Mouse (Mus musculus) neural tube, embryonic 11.5 days (tissue): ENCODE measurements around the gene Itgb2l. TPM values are rescaled to one million over a fixed set of nuclear protein-coding genes. Genes with fewer than 3 reads are reported as not detected.
"Not testable (repeated sequence)": the region's sequence is repeated elsewhere in the genome, so short reads cannot be mapped to it uniquely, and the experiment has no call there.

Source experiments
- ATAC-seq: fragments of 200-750 bp; cut with Nextera tagmentation; 2 replicates; pipeline ENCODE4 v1.8.0; 2017; ENCODE audit warnings: moderate number of reproducible peaks, mild to moderate bottlenecking, moderate TSS enrichment, moderate library complexity; ENCODE audit not compliant: insufficient read depth, low FRiP score, low TSS enrichment
- DNase-seq: peaks from one replicate; pipeline ENCODE4 v3.0.0-alpha.2; 2015; ENCODE audit warnings: low spot score
- H3K27ac ChIP-seq: fragments of 300-500 bp; sonication (generic); 2 replicates; pipeline ENCODE4 v1.5.1; 2014; ENCODE audit warnings: low read depth, mild to moderate bottlenecking, low read length
- H3K27me3 ChIP-seq: fragments of 300-500 bp; sonication (generic); 2 replicates; pipeline ENCODE4 v1.6.1; 2014; ENCODE audit warnings: mild to moderate bottlenecking, low read length, mixed read lengths; ENCODE audit not compliant: control insufficient read depth, insufficient read depth
- H3K36me3 ChIP-seq: fragments of 300-500 bp; sonication (generic); 2 replicates; pipeline ENCODE4 v1.6.1; 2014; ENCODE audit warnings: mild to moderate bottlenecking, low read length, moderate library complexity, mixed read lengths; ENCODE audit not compliant: control insufficient read depth, insufficient read depth
- H3K4me1 ChIP-seq: fragments of 300-500 bp; sonication (generic); 2 replicates; pipeline ENCODE4 v1.6.1; 2014; ENCODE audit warnings: low read length, mixed read lengths; ENCODE audit not compliant: control insufficient read depth, insufficient read depth
- H3K4me2 ChIP-seq: fragments of 300-500 bp; sonication (generic); 2 replicates; pipeline ENCODE4 v1.6.1; 2014; ENCODE audit warnings: low read depth, mild to moderate bottlenecking, moderate library complexity
- H3K4me3 ChIP-seq: fragments of 300-500 bp; sonication (generic); 2 replicates; pipeline ENCODE4 v1.5.1; 2014; ENCODE audit warnings: low read depth, low read length
- H3K9ac ChIP-seq: fragments of 300-500 bp; sonication (generic); 2 replicates; pipeline ENCODE4 v1.6.1; 2014; ENCODE audit warnings: mild to moderate bottlenecking, low read length
- H3K9me3 ChIP-seq: fragments of 300-500 bp; sonication (generic); 2 replicates; pipeline ENCODE4 v1.6.1; 2016; ENCODE audit warnings: low read length; ENCODE audit not compliant: control insufficient read depth
- WGBS: fragments of 180-500 bp; shearing (Covaris S2); extraction: QIAGEN DNeasy Blood & Tissue Kit; methylation state at CpG from one replicate; pipeline ENCODE4 v1.1.7; 2014; 5-methylcytosine and 5-hydroxymethylcytosine counted together
- polyA plus RNA-seq: library from polyadenylated mRNA; unstranded; fragments of >200 nt; fragmentation: Nextera tagmentation; extraction: Ambion mirVana; gene quantifications from 2 replicates; pipeline ENCODE4 v1.2.1, GENCODE M21; 2014

The Itgb2l gene
- polyA plus RNA-seq, 1 experiment from 2014 or later = not detected

DNA sequence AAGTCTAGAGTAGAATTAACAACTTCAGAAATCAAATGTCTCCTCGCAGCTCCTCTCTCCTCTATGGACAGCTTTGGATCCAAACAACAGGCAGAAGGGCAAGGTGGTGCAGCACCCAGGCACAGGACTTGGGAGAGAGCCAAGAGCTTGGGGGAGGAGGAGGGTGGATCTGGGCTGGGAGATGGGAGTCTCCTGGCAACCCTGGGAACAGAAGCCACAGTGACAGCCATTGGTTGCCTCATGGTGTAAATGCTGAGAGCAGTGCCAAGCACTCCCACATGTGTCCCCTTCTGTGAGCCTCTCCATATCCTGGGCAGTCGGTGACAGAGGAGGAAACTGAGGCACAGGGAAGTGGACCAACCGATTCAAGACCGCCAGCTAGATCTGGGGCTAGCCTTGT, 25.3 kb upstream of the Itgb2l start:
- ATAC-seq (no peak), DNase-seq (no peak)
- Histone ChIP-seq H3K9me3 (no peaks in the 10 kb centered on the region), H3K9ac (no peak overlapping the region), H3K4me3 (no peak overlapping the region), H3K27me3 (no peaks in the 10 kb centered on the region), H3K36me3 (no peaks in the 10 kb centered on the region), H3K27ac (no peak overlapping the region), H3K4me1 (no peaks in the 10 kb centered on the region), H3K4me2 (no peak overlapping the region)
- WGBS = 92% methylated on average over 4 of the region's 4 CpGs

DNA sequence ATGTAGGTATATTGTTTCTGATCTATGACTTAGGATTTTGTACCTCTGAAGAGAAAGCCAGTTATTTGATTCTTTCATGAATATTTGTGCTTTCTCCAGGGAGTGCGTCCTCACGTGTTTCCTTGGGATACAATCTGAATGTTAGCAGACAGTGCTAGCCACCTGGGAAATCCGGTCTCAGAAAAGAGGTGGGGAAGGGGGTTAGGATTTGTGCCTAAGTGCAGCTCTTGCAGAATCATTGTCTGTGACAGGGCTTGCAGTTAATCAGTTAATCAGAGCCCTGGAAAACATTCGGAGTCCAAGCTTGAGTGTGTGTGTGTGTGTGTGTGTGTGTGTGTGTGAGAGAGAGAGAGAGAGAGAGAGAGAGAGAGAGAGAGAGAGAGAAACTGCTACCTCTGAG, 24.6 kb upstream of the Itgb2l start:
- no peak for ATAC-seq
- no peaks in the 10 kb centered on the region for H3K36me3 ChIP-seq

DNA sequence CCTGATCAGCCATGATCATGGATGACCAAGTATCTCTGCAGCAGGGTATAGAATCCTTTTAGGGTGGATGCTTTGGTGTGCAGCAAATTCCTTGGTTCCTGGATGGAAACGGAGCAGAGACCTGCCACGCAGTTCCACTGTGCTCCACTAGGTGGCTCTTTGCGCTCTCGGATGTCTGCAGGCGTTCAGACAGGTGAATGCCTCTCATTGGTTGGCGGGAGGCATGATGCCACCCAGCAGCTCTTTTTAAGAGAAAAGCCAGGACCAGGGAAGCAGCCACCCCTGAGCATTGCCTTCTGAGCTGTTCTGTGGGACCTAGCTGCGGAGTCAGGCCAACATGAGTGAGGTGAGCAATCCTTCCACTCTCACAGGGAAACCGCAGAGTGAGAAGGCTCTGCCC, 24.0 kb upstream of the Itgb2l start, which contains the start of gene Pcp4:
Pcp4 (plus strand) TSS at position 162 of the 400 bp plus-strand sequence.
- H3K9ac ChIP-seq = no peak within 1 kb of the TSS
- no peaks in the 10 kb centered on the region for H3K9me3 ChIP-seq
- no peaks in the 10 kb centered on the region for H3K36me3 ChIP-seq
- H3K4me3 ChIP-seq = no peak within 1 kb of the TSS
- DNase-seq (peak; percentile 81), ATAC-seq (0 out of 2 replicates have a peak, but pooled peaks have one; percentile 31)
- H3K27me3 ChIP-seq = no peaks in the 10 kb centered on the region
- WGBS = 14% methylated on average over 8 of the region's 8 CpGs
- no peaks in the 10 kb centered on the region for H3K4me1 ChIP-seq
- H3K4me2 ChIP-seq = no peak within 1 kb of the TSS
- no peak within 1 kb of the TSS for H3K27ac ChIP-seq

More for the DNA sequence above, 24.6 kb upstream of the Itgb2l start:
- Histone ChIP-seq H3K9ac (no peak overlapping the region), H3K27me3 (no peaks in the 10 kb centered on the region), H3K9me3 (no peaks in the 10 kb centered on the region), H3K4me3 (no peak overlapping the region), H3K4me1 (no peaks in the 10 kb centered on the region), H3K4me2 (no peak overlapping the region), H3K27ac (no peak overlapping the region)
- DNase-seq = no peak
- 74% methylated on average over 4 of the region's 4 CpGs for WGBS

DNA sequence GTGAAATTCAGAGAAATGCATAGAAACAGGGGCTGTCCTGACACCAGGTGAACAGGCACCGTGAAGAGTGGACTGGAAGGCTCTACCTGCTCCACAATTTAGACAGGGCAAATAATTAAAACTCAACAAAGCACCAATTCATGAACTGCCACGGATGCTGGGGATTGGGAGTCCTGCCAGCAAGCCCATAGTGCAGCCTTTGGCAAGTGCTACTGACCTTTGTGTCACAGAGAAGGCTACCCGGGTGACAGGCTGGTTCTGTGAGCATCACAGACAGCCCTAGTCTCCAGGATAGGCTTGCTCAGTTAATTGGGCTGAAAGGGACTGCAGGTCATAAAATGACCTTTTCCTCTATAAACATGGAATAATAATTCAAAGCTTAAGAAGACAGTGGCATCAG, 17.4 kb upstream of the Itgb2l start:
- WGBS = 72% methylated on average over 3 of the region's 3 CpGs
- ATAC-seq (no peak), DNase-seq (no peak)
- Histone ChIP-seq H3K9me3 (no peaks in the 10 kb centered on the region), H3K27me3 (no peaks in the 10 kb centered on the region), H3K36me3 (no peaks in the 10 kb centered on the region), H3K4me2 (no peak overlapping the region), H3K9ac (no peak overlapping the region), H3K27ac (no peak overlapping the region), H3K4me1 (no peaks in the 10 kb centered on the region), H3K4me3 (no peak overlapping the region)

DNA sequence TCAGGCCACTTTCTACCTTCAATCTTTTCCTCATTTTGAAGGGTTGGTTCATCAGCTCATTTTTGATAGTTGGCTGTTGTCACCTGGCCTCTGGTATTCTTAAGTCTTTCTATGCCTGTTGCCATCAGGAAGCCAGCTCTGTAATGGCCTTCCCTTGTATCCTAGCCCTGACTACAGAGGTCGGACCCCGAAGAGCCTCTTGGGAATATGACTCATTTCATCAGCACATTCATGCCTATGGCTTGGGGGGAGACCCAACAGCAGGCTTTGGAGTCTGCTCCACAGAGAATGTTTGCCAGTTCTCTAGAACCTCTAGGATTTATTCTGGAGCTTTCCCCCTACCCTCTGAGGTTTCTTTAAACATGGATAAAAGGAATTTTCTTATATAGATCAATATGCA, 15.9 kb upstream of the Itgb2l start:
- Histone ChIP-seq H3K4me2 (no peak overlapping the region), H3K9ac (no peak overlapping the region), H3K27me3 (no peaks in the 10 kb centered on the region), H3K9me3 (no peaks in the 10 kb centered on the region), H3K36me3 (no peaks in the 10 kb centered on the region), H3K27ac (no peak overlapping the region), H3K4me1 (no peaks in the 10 kb centered on the region), H3K4me3 (no peak overlapping the region)
- WGBS = 79% methylated on average over 2 of the region's 2 CpGs
- no peak for ATAC-seq
- no peak for DNase-seq

DNA sequence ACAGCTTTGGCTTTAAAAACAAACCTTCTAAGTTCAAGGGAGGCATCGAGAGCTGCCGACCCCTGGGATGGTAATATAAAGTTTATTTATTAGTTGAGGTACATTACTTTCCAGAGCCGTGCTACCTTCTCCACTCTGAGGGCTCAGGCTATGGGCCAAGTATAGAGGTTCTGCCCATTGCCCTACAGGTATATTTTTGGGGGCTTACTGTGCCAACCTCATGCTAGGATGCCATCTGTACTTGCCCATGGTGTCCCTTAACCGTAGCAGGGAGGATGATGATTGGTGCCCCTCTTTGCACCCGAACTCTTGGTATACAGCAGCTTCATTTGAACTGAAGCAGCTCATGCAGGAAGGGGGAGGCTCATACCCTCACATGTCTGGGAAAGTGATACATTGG, 14.2 kb upstream of the Itgb2l start:
- Histone ChIP-seq H3K4me2 (no peak overlapping the region), H3K4me1 (no peaks in the 10 kb centered on the region), H3K4me3 (no peak overlapping the region), H3K9me3 (no peaks in the 10 kb centered on the region), H3K27ac (no peak overlapping the region), H3K27me3 (no peaks in the 10 kb centered on the region), H3K9ac (no peak overlapping the region), H3K36me3 (no peaks in the 10 kb centered on the region)
- ATAC-seq = no peak
- no peak for DNase-seq
- 78% methylated on average over 5 of the region's 5 CpGs for WGBS

DNA sequence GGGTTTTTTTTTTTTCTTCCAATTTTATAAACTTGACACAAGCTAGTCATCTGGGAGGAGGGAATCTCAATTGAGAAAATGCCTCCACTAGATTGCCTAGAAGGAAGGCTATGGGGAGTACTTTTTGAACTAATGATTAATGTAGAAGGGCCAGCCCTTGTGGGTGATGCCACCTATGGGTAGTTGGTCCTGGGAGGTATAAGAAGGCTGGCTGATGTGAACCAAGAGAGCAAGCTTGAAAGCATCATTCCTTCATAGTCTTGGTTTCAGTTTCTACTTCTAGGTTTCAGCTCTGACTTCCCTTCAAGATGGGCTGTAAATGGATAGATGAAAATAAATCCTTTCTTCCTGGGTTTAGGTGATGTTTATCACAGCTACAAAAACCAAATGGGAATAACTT, 10.7 kb upstream of the Itgb2l start:
- Histone ChIP-seq H3K9ac (no peak overlapping the region), H3K36me3 (no peaks in the 10 kb centered on the region), H3K27me3 (no peaks in the 10 kb centered on the region), H3K4me2 (no peak overlapping the region), H3K4me1 (no peaks in the 10 kb centered on the region), H3K4me3 (no peak overlapping the region), H3K9me3 (no peaks in the 10 kb centered on the region), H3K27ac (no peak overlapping the region)
- ATAC-seq (no peak), DNase-seq (no peak)

DNA sequence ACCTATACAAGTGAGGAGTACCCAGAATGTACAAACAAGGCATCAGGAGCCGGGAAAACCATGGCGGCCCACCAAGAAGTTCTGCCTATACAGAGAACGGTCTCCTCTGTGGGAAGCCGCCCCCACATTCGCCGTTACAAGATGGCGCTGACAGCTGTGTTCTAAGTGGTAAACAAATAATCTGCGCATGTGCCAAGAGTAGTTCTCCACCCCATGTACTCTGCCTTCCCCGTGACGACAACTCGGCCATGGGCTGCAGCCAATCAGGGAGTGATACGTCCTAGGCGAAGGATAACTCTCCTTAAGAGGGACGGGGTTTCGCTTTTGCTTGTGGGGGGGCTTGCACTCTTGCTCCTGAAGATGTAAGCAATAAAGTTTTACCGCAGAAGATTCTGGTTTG, 7.5 kb upstream of the Itgb2l start:
- 97% methylated on average over 12 of the region's 16 CpGs for WGBS
- not testable (repeated sequence) for H3K9ac ChIP-seq, H3K9me3 ChIP-seq, ATAC-seq, H3K4me2 ChIP-seq, DNase-seq, H3K27me3 ChIP-seq, H3K36me3 ChIP-seq, H3K27ac ChIP-seq, H3K4me1 ChIP-seq, H3K4me3 ChIP-seq

DNA sequence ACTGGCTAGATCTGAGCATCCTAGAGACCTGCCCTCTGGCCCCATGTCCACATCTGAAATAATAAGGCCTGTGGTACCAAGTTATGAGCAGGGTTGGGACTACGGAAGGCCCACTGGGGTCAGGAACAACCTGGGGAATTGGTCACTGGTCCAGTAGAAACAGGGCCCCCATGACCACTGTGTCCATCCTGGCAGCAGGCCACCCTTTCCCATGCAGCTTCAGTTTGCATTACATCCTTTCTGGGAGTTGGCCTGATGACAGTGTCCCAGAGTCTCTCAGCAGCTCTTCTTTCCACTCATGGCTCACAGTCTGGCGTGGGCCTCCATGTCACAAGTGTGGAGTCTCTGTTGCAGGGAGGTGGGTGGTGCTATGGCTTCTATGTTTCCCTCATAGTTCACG, 1.6 kb downstream of the Itgb2l start:
- Histone ChIP-seq H3K4me2 (no peak overlapping the region), H3K9ac (no peak overlapping the region), H3K27ac (no peak overlapping the region), H3K4me1 (no peaks in the 10 kb centered on the region), H3K9me3 (no peaks in the 10 kb centered on the region), H3K36me3 (no peaks in the 10 kb centered on the region), H3K4me3 (no peak overlapping the region), H3K27me3 (no peaks in the 10 kb centered on the region)
- ATAC-seq = no peak
- WGBS = 89% methylated on average over 3 of the region's 3 CpGs
- no peak for DNase-seq
